Mouse (Mus musculus) neural tube, embryonic 15.5 days (tissue): ENCODE measurements around the gene Tstd2. TPM values are rescaled to one million over a fixed set of nuclear protein-coding genes. Genes with fewer than 3 reads are reported as not detected.

Experiments
- ATAC-seq: fragments of 200-750 bp; cut with Nextera tagmentation; 2 replicates; pipeline ENCODE4 v1.8.0; 2017; ENCODE audit warnings: mild to moderate bottlenecking, moderate TSS enrichment, moderate library complexity; ENCODE audit not compliant: low FRiP score
- H3K27ac ChIP-seq: fragments of 300-500 bp; sonication (generic); replicated peaks from 2 replicates; pipeline ENCODE4 v1.5.1; 2015; ENCODE audit warnings: mild to moderate bottlenecking, inconsistent platforms
- H3K27me3 ChIP-seq: fragments of 300-500 bp; sonication (generic); replicated peaks from 2 replicates; pipeline ENCODE4 v1.6.1; 2015; ENCODE audit warnings: inconsistent platforms
- H3K36me3 ChIP-seq: fragments of 300-500 bp; sonication (generic); 2 replicates; pipeline ENCODE4 v1.6.1; 2015; ENCODE audit warnings: inconsistent platforms
- H3K4me1 ChIP-seq: fragments of 300-500 bp; sonication (generic); 2 replicates; pipeline ENCODE4 v1.6.1; 2015; ENCODE audit warnings: inconsistent platforms
- H3K4me2 ChIP-seq: fragments of 300-500 bp; sonication (generic); 2 replicates; pipeline ENCODE4 v1.6.1; 2015; ENCODE audit warnings: inconsistent platforms, mild to moderate bottlenecking, moderate library complexity
- H3K4me3 ChIP-seq: fragments of 300-500 bp; sonication (generic); replicated peaks from 2 replicates; pipeline ENCODE4 v1.5.1; 2015; ENCODE audit warnings: mild to moderate bottlenecking, inconsistent platforms
- H3K9ac ChIP-seq: fragments of 300-500 bp; sonication (generic); replicated peaks from 2 replicates; pipeline ENCODE4 v1.6.1; 2015; ENCODE audit warnings: mild to moderate bottlenecking, inconsistent platforms
- H3K9me3 ChIP-seq: fragments of 300-500 bp; sonication (generic); replicated peaks from 2 replicates; pipeline ENCODE4 v1.6.1; 2016; ENCODE audit warnings: inconsistent platforms
- WGBS: fragments of 180-500 bp; shearing (Covaris S2); methylation state at CpG from one replicate; pipeline ENCODE4 v1.1.7; 2015; ENCODE audit warnings: mixed read lengths; 5-methylcytosine and 5-hydroxymethylcytosine counted together
- polyA plus RNA-seq: library from polyadenylated mRNA; unstranded; fragments of >200 nt; fragmentation: Nextera tagmentation; extraction: Ambion mirVana; gene quantifications from 2 replicates; pipeline ENCODE4 v1.2.1, GENCODE M21; 2015

The Tstd2 gene
- polyA plus RNA-seq, 1 experiment from 2014 or later: 27.9 TPM

GRCm38 (mm10) chr4:46116544-46117175 lies 21.8 kb downstream of the Tstd2 start:
- no peak overlapping the region for H3K27ac ChIP-seq
- 54% methylated on average over 10 of the region's 10 CpGs for WGBS
- H3K9ac ChIP-seq: no peak overlapping the region
- ATAC-seq: no peak
- no peaks in the 10 kb centered on the region for H3K9me3 ChIP-seq
- H3K4me3 ChIP-seq: no peak overlapping the region
- no peak overlapping the region for H3K4me2 ChIP-seq
- peaks cover 73% of the 10 kb centered on the region for H3K36me3 ChIP-seq
- no peaks in the 10 kb centered on the region for H3K4me1 ChIP-seq
- no peaks in the 10 kb centered on the region for H3K27me3 ChIP-seq

GRCm38 (mm10) chr4:46115308-46115707 lies 23.2 kb downstream of the Tstd2 start:
- Histone ChIP-seq H3K27me3 (no peaks in the 10 kb centered on the region), H3K36me3 (peaks cover 62% of the 10 kb centered on the region), H3K9ac (no peak overlapping the region), H3K4me3 (no peak overlapping the region), H3K4me2 (no peak overlapping the region), H3K27ac (no peak overlapping the region), H3K4me1 (no peaks in the 10 kb centered on the region), H3K9me3 (no peaks in the 10 kb centered on the region)
- 85% methylated on average over 1 of the region's 1 CpGs for WGBS
- no peak for ATAC-seq

GRCm38 (mm10) chr4:46111361-46111760 lies 27.1 kb downstream of the Tstd2 start:
- Histone ChIP-seq H3K4me3 (no peak overlapping the region), H3K27ac (no peak overlapping the region), H3K27me3 (no peaks in the 10 kb centered on the region), H3K4me2 (no peak overlapping the region), H3K4me1 (no peaks in the 10 kb centered on the region), H3K9me3 (no peaks in the 10 kb centered on the region), H3K36me3 (peaks cover 22% of the 10 kb centered on the region), H3K9ac (no peak overlapping the region)
- no peak for ATAC-seq
- WGBS: 79% methylated on average over 3 of the region's 3 CpGs

GRCm38 (mm10) chr4:46110084-46110483 lies 28.4 kb downstream of the Tstd2 start:
- Histone ChIP-seq H3K27me3 (no peaks in the 10 kb centered on the region), H3K36me3 (peaks cover 10% of the 10 kb centered on the region), H3K4me2 (no peak overlapping the region), H3K9me3 (no peaks in the 10 kb centered on the region), H3K27ac (no peak overlapping the region), H3K4me3 (no peak overlapping the region), H3K4me1 (no peaks in the 10 kb centered on the region), H3K9ac (no peak overlapping the region)
- ATAC-seq: no peak
- WGBS: 92% methylated on average over 8 of the region's 8 CpGs

GRCm38 (mm10) chr4:46102078-46102769 lies 36.3 kb downstream of the Tstd2 start:
- Histone ChIP-seq H3K36me3 (no peaks in the 10 kb centered on the region), H3K27ac (no peak overlapping the region), H3K4me1 (peaks cover 7% of the 10 kb centered on the region; the same call in 1 of the 2 replicates), H3K27me3 (no peaks in the 10 kb centered on the region), H3K9ac (no peak overlapping the region), H3K4me2 (no peak overlapping the region), H3K9me3 (no peaks in the 10 kb centered on the region), H3K4me3 (no peak overlapping the region)
- ATAC-seq: no peak
- WGBS: 91% methylated on average over 10 of the region's 10 CpGs

- Histone ChIP-seq H3K27me3 (no peaks in the 10 kb centered on the region), H3K9me3 (no peaks in the 10 kb centered on the region), H3K4me2 (no peak overlapping the region), H3K4me3 (no peak overlapping the region), H3K36me3 (no peaks in the 10 kb centered on the region), H3K27ac (no peak overlapping the region), H3K4me1 (peaks cover 7% of the 10 kb centered on the region; the same call in 1 of the 2 replicates), H3K9ac (no peak overlapping the region)
- no peak for ATAC-seq
- 26% methylated on average over 14 of the region's 14 CpGs for WGBS
Measured at GRCm38 (mm10) chr4:46101211-46101711, 37.2 kb downstream of the Tstd2 start.

GRCm38 (mm10) chr4:46100539-46100938 lies 38.0 kb downstream of the Tstd2 start:
- no peak overlapping the region for H3K27ac ChIP-seq
- no peaks in the 10 kb centered on the region for H3K9me3 ChIP-seq
- H3K4me1 ChIP-seq: peaks cover 8% of the 10 kb centered on the region
- H3K4me2 ChIP-seq: no peak overlapping the region
- no peak overlapping the region for H3K4me3 ChIP-seq
- ATAC-seq: no peak
- H3K27me3 ChIP-seq: no peaks in the 10 kb centered on the region
- H3K9ac ChIP-seq: no peak overlapping the region
- no peaks in the 10 kb centered on the region for H3K36me3 ChIP-seq
- WGBS: 59% methylated on average over 7 of the region's 7 CpGs

- H3K4me1 ChIP-seq: peaks cover 15% of the 10 kb centered on the region
- WGBS: 77% methylated on average over 9 of the region's 9 CpGs
- H3K36me3 ChIP-seq: no peaks in the 10 kb centered on the region
- H3K27me3 ChIP-seq: no peaks in the 10 kb centered on the region
- no peak overlapping the region for H3K27ac ChIP-seq
- H3K4me2 ChIP-seq: no peak overlapping the region
- H3K9me3 ChIP-seq: no peaks in the 10 kb centered on the region
- H3K4me3 ChIP-seq: no peak overlapping the region
- ATAC-seq: no peak
- no peak overlapping the region for H3K9ac ChIP-seq
Measured at GRCm38 (mm10) chr4:46099132-46099531, 39.4 kb downstream of the Tstd2 start.

GRCm38 (mm10) chr4:46097591-46097990 lies 40.9 kb downstream of the Tstd2 start:
- H3K4me1 ChIP-seq: peaks cover 15% of the 10 kb centered on the region
- no peaks in the 10 kb centered on the region for H3K27me3 ChIP-seq
- H3K27ac ChIP-seq: no peak overlapping the region
- H3K9me3 ChIP-seq: no peaks in the 10 kb centered on the region
- 93% methylated on average over 2 of the region's 2 CpGs for WGBS
- ATAC-seq: no peak
- no peak overlapping the region for H3K9ac ChIP-seq
- H3K4me3 ChIP-seq: no peak overlapping the region
- no peak overlapping the region for H3K4me2 ChIP-seq
- no peaks in the 10 kb centered on the region for H3K36me3 ChIP-seq

- no peaks in the 10 kb centered on the region for H3K27me3 ChIP-seq
- H3K9ac ChIP-seq: no peak overlapping the region
- H3K4me2 ChIP-seq: no peak overlapping the region
- no peaks in the 10 kb centered on the region for H3K9me3 ChIP-seq
- H3K4me1 ChIP-seq: peaks cover 15% of the 10 kb centered on the region
- H3K36me3 ChIP-seq: no peaks in the 10 kb centered on the region
- H3K4me3 ChIP-seq: no peak overlapping the region
- H3K27ac ChIP-seq: no peak overlapping the region
- 87% methylated on average over 7 of the region's 7 CpGs for WGBS
- ATAC-seq: no peak
Measured at GRCm38 (mm10) chr4:46096546-46096945, 41.9 kb downstream of the Tstd2 start.

- H3K27me3 ChIP-seq: no peaks in the 10 kb centered on the region
- no peak for ATAC-seq
- WGBS: 90% methylated on average over 3 of the region's 3 CpGs
- no peaks in the 10 kb centered on the region for H3K9me3 ChIP-seq
- H3K4me1 ChIP-seq: peaks cover 9% of the 10 kb centered on the region; the same call in 1 of the 2 replicates
- no peak overlapping the region for H3K27ac ChIP-seq
- no peak overlapping the region for H3K9ac ChIP-seq
- no peak overlapping the region for H3K4me2 ChIP-seq
- H3K36me3 ChIP-seq: no peaks in the 10 kb centered on the region
- no peak overlapping the region for H3K4me3 ChIP-seq
Measured at GRCm38 (mm10) chr4:46095826-46096159, 42.7 kb downstream of the Tstd2 start.
